In the genomic region with DNA sequence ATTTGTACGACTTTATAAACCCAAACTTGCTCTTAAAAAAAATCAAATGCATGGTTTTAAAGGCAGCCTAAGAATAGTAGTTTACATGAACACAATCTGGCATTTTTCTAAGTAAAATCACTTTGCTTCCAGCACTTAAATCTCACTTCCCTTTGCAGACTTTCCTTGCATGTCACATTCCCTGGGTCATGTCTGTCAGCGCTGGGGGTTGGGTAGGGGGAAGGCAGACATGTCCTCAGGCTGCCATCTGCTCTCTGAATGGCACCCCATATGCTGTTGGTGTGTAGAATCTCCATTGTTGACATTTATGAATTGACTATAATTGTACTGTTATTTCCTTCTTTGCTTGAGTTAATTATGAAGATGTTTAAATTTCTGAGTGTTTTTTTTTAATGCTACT, we compare ENCODE assay signal across 15 mouse cellular contexts.
DNase-seq lines count a peak whose midpoint lies in the region; ATAC-seq lines count a peak whose summit lies in the region.
"Had no signal": no experiment of that assay in that cellular context is flagged by ENCODE, and none has a peak within 500 bp of the region (broad histone marks: within the 10 kb centered on the region; RNA-seq: fewer than 3 reads in every experiment).

No protein-coding gene starts in this region.

- DNase-seq in forebrain, embryonic 11.5 days (ENCODE audit: low spot score): no peak
- DNase-seq in brain, adult 2 months (ENCODE audit: low read depth, low spot score): peak; percentile 74
- DNase-seq in frontal cortex, adult 2 months (ENCODE audit: extremely low spot score in 1 of 2, low spot score in 1 of 2): peak; percentile 28 to 62
- peak; percentile 32 to 60 for DNase-seq in left cerebral cortex, adult 18-20 months (ENCODE audit: low spot score in 2 of 2)
- DNase-seq in gastrocnemius, postnatal 36 days: no peak
- no peak for DNase-seq in liver, embryonic 11.5 days (ENCODE audit: low spot score)
- DNase-seq in cerebellum, adult 9-10 months: no peak
- DNase-seq: liver, postnatal 0 days; thymus, postnatal 36 days had no signal

- peak overlapping the region; percentile 83 for H3K27ac ChIP-seq in forebrain, embryonic 15.5 days (replicated peaks)
- H3K27ac ChIP-seq in forebrain, embryonic 11.5 days (ENCODE audit: low read depth, low read length): no peak overlapping the region
- no peak overlapping the region for H3K27ac ChIP-seq in liver, embryonic 11.5 days (ENCODE audit: low read depth, low read length)
- H3K27ac ChIP-seq: embryonic facial prominence, embryonic 12.5 days; hindbrain, embryonic 15.5 days; kidney, postnatal 0 days; macrophage had no signal

- peak; percentile 87 for ATAC-seq in forebrain, embryonic 15.5 days (replicated peaks)
- no peak for ATAC-seq in forebrain, embryonic 11.5 days (replicated peaks; ENCODE audit: low FRiP score)
- ATAC-seq in liver, embryonic 11.5 days (replicated peaks; ENCODE audit: low FRiP score): no peak
- ATAC-seq: liver, postnatal 0 days had no signal

- H3K9me3 ChIP-seq in forebrain, embryonic 15.5 days: no peaks in the 10 kb centered on the region
- no peaks in the 10 kb centered on the region for H3K9me3 ChIP-seq in forebrain, embryonic 11.5 days (ENCODE audit: control insufficient read depth, low read length)
- no peaks in the 10 kb centered on the region for H3K9me3 ChIP-seq in liver, embryonic 11.5 days (ENCODE audit: control insufficient read depth, low read length)
- H3K9me3 ChIP-seq: embryonic facial prominence, embryonic 12.5 days; heart, embryonic 12.5 days; hindbrain, embryonic 15.5 days had no signal

- H3K4me3 ChIP-seq in forebrain, embryonic 15.5 days: no peak overlapping the region
- no peak overlapping the region for H3K4me3 ChIP-seq in forebrain, embryonic 11.5 days (ENCODE audit: low read depth, low read length)
- H3K4me3 ChIP-seq in liver, embryonic 11.5 days (ENCODE audit: low read depth, low read length): no peak overlapping the region
- H3K4me3 ChIP-seq: embryonic facial prominence, embryonic 12.5 days; heart, embryonic 12.5 days; hindbrain, embryonic 15.5 days had no signal

- H3K27me3 ChIP-seq in forebrain, embryonic 15.5 days: no peaks in the 10 kb centered on the region
- no peaks in the 10 kb centered on the region for H3K27me3 ChIP-seq in forebrain, embryonic 11.5 days (ENCODE audit: control insufficient read depth, insufficient read depth, low read length)
- H3K27me3 ChIP-seq in liver, embryonic 11.5 days (replicated peaks; ENCODE audit: control insufficient read depth, insufficient read depth, low read length): no peaks in the 10 kb centered on the region
- H3K27me3 ChIP-seq: embryonic facial prominence, embryonic 12.5 days; heart, embryonic 12.5 days; hindbrain, embryonic 15.5 days had no signal

- no peaks in the 10 kb centered on the region for H3K36me3 ChIP-seq in forebrain, embryonic 15.5 days
- no peaks in the 10 kb centered on the region for H3K36me3 ChIP-seq in forebrain, embryonic 11.5 days (ENCODE audit: control insufficient read depth, insufficient read depth, low read length)
- no peaks in the 10 kb centered on the region for H3K36me3 ChIP-seq in liver, embryonic 11.5 days (ENCODE audit: control insufficient read depth, insufficient read depth, low read length)
- H3K36me3 ChIP-seq: embryonic facial prominence, embryonic 12.5 days; heart, embryonic 12.5 days; hindbrain, embryonic 15.5 days had no signal

- WGBS in forebrain, embryonic 15.5 days: 73% methylated on average over 2 of the region's 2 CpGs
- WGBS in forebrain, embryonic 11.5 days: 80% methylated on average over 2 of the region's 2 CpGs
- 60% methylated on average over 2 of the region's 2 CpGs for WGBS in liver, embryonic 11.5 days

- intact Hi-C loops in gastrocnemius, postnatal 36 days (cut with DNase I): no loop called here

- H3K4me2 ChIP-seq in forebrain, embryonic 15.5 days (replicated peaks): no peak overlapping the region
- no peak overlapping the region for H3K4me2 ChIP-seq in forebrain, embryonic 11.5 days (ENCODE audit: low read depth, low read length, severe bottlenecking)
- no peak overlapping the region for H3K4me2 ChIP-seq in liver, embryonic 11.5 days
- H3K4me2 ChIP-seq: embryonic facial prominence, embryonic 12.5 days; heart, embryonic 12.5 days; hindbrain, embryonic 15.5 days had no signal

- H3K4me1 ChIP-seq in forebrain, embryonic 15.5 days: peaks cover 9% of the 10 kb centered on the region; the same call in 1 of the 2 replicates
- no peaks in the 10 kb centered on the region for H3K4me1 ChIP-seq in forebrain, embryonic 11.5 days (replicated peaks; ENCODE audit: control insufficient read depth, insufficient read depth, low read length)
- H3K4me1 ChIP-seq in liver, embryonic 11.5 days (replicated peaks; ENCODE audit: control insufficient read depth, insufficient read depth, low read length): peaks cover 14% of the 10 kb centered on the region
- H3K4me1 ChIP-seq: embryonic facial prominence, embryonic 12.5 days; hindbrain, embryonic 15.5 days had no signal

- H3K9ac ChIP-seq in forebrain, embryonic 15.5 days (replicated peaks): no peak overlapping the region
- no peak overlapping the region for H3K9ac ChIP-seq in forebrain, embryonic 11.5 days (ENCODE audit: low read length)
- H3K9ac ChIP-seq in liver, embryonic 11.5 days (ENCODE audit: low read depth, low read length): no peak overlapping the region
- H3K9ac ChIP-seq: embryonic facial prominence, embryonic 12.5 days; heart, embryonic 12.5 days; hindbrain, embryonic 15.5 days; liver, postnatal 0 days had no signal

Comparison
In these comparisons a context has a peak if more than half of its experiments do, and no peak if none do; other contexts are left out.
1. DNase-seq: peak in brain, adult 2 months (single experiment), frontal cortex, adult 2 months (2 of 2) and left cerebral cortex, adult 18-20 months (2 of 2); none in forebrain, embryonic 11.5 days (single experiment), gastrocnemius, postnatal 36 days (0 of 2), liver, embryonic 11.5 days (single experiment) and cerebellum, adult 9-10 months (single experiment).